Mouse (Mus musculus) heart, postnatal 14 days (tissue): ENCODE measurements around the gene Svs5. TPM values are rescaled to one million over a fixed set of nuclear protein-coding genes. Genes with fewer than 3 reads are reported as not detected.

Experiments used
- DNase-seq, 2 experiments: peaks; one replicate each; pipeline ENCODE4 v3.0.0; 2021 to 2022
- intact Hi-C: fragments of 180-260 bp; cut with DNase I; formaldehyde crosslinking; loops from one replicate; pipeline ENCODE4 v1.15.1; 2025
- microRNA-seq, 2 experiments: library from miRNA; unstranded; fragments of <30 nt; microRNA quantifications; one replicate each; pipeline ENCODE4 v1.2.0; 2021 to 2022
- total RNA-seq, 2 experiments: library from RNA; stranded (reverse); gene quantifications; 2 replicates each; pipeline ENCODE4 v1.2.3; 2021

The Svs5 gene
- total RNA-seq, 2 experiments from 2014 or later, result not detected

DNA sequence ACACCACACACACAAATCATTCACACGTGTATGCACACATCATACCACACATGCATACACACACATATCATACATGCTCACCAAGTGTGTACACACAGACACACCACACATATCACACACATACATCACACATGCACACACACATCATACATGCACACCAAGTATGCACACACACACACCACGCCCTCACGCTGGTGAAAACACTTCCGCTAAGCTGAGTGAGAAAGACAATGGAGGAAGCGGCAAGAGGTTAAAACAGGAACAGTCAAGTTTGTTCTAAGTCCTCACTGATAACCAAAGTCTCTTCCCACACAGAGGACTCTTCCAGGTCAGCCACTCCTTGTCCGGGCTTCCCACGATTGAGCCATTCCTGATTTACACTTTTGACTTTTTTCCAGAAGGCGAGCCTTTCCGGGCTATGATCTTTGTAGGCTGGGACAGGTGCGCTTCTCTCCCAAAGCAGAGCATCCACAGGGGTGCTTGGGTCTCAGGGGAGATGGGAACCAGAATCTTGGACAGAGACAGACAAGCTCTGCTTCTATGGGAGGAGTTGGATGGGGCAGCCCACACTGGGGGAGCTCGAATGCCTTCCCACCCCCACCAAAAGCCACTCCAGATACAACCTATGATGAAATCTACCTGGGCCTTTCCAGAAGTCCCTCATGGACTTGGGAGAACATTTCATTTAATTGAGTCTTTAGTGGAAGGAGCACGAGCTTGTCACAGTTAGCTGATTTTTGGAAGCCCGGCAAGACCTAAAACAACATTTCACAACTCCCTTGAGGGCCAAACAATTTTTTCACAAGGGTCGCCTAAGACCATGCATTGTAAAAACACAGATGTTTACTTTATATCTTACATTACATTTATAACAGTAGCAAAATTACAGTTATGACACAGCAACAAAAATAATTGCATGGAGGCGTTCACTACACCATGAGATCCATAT is 45.2 kb downstream of the Svs5 start:
- intact Hi-C loops, result no loop called here
- no peak for DNase-seq

DNA sequence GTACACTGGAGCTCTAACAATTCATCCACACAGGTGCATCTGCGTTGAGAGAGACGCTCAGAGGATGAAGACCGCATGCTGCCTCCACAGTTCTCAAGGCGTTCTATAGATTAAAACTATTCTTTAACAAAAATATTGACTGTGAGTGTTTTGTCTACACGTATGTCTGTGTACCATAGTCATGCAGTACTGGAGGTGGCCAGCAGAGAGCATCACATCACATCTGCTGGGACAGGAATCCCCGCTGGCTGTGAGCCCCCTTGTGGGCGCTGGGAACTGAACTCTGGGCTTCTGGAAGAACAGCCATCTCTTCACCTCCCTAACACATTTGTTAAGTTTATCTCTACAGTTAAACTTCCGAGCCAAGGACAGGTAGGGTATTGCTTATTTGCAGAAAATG is 49.2 kb downstream of the Svs5 start:
- intact Hi-C loops, result no loop called here

DNA sequence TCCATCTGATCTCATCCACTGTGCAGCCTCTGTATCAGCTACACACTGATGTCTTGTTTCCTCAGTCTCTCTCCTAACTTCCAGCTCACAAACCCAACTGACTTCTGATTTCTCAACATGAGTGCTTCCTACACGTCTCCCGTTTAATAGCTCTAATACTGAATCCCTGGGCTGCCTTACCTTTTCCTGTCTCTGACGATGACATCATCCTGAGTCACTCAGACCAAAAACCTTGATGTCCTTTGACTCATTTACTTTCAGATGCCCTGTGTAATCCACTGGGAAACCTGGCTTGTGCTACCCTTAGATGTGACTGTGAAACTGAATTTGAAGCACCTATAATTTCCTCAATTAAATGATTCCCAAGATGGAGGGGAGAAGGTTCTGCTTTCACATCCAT is 50.4 kb downstream of the Svs5 start:
- intact Hi-C loops, result no loop called here
- no peak for DNase-seq

More for the DNA sequence above, 49.2 kb downstream of the Svs5 start:
- no peak for DNase-seq

Small RNA genes within 50 kb of the gene (microRNA-seq; reads per million reads assigned to microRNA genes)
- 0 reads per million in 2 experiments for gene Mir7678

Other genes with a start within 250 kb of the Svs5 start
- gene Kcns1, start 161.6 kb upstream of the Svs5 start, total RNA-seq, result not detected
- not detected for gene Wfdc5, start 150.0 kb upstream of the Svs5 start, total RNA-seq
- gene Wfdc12, start 142.1 kb upstream of the Svs5 start, total RNA-seq, result not detected
- not detected for gene Wfdc15a, start 132.6 kb upstream of the Svs5 start, total RNA-seq
- gene Wfdc15b, start 111.1 kb upstream of the Svs5 start, total RNA-seq, result not detected
- not detected for gene Svs2, start 94.3 kb upstream of the Svs5 start, total RNA-seq
- gene Svs3b, start 76.1 kb upstream of the Svs5 start, total RNA-seq, result not detected
- not detected for gene Svs4, start 54.3 kb upstream of the Svs5 start, total RNA-seq
- not detected for gene Svs3a, start 43.5 kb upstream of the Svs5 start, total RNA-seq
- not detected for gene Svs6, start 16.0 kb upstream of the Svs5 start, total RNA-seq
- gene Slpi, start 56.4 kb downstream of the Svs5 start, total RNA-seq, result 1 to 10 TPM; 1.4 to 3.6 TPM
- not detected for gene Rbpjl, start 70.4 kb downstream of the Svs5 start, total RNA-seq
- 1 to 10 TPM; 1.2 to 1.5 TPM for gene Matn4, start 72.4 kb downstream of the Svs5 start, total RNA-seq
- 10 to 100 TPM; 20.0 to 27.0 TPM for gene Sdc4, start 111.1 kb downstream of the Svs5 start, total RNA-seq
- gene Sys1, start 124.2 kb downstream of the Svs5 start, total RNA-seq, result 10 to 100 TPM; 21.2 to 21.9 TPM
- 1 to 10 TPM; 3.0 to 5.3 TPM for gene Gm20458, start 128.2 kb downstream of the Svs5 start, total RNA-seq
- gene Trp53tg5, start 141.0 kb downstream of the Svs5 start, total RNA-seq, result not detected
- 10 to 100 TPM; 17.9 to 19.0 TPM for gene Dbndd2, start 153.4 kb downstream of the Svs5 start, total RNA-seq
- 10 to 100 TPM; 43.1 to 45.9 TPM for gene Pigt, start 164.8 kb downstream of the Svs5 start, total RNA-seq
- 10 to 100 TPM in 1 of 2 experiments, not detected in 1; 14.8 TPM for gene Wfdc2, start 229.7 kb downstream of the Svs5 start, total RNA-seq
- gene Spint3, start 240.7 kb downstream of the Svs5 start, total RNA-seq, result not detected